Mouse (Mus musculus) embryonic fibroblast, embryonic 13.5 days (primary cell): ENCODE measurements at regions not wholly inside any gene's neighbourhood (a gene's known extent, or its start where the extent isn't known, plus 50 kb on each side); places are given as distances from the start of the nearest gene placed in this dataset.

Experiments
- H3K27ac ChIP-seq: 2 replicates; pipeline ENCODE4 v1.5.1; 2012; ENCODE audit warnings: low read length, control low read depth, inconsistent platforms; ENCODE audit not compliant: insufficient read depth
- H3K4me1 ChIP-seq: 2 replicates; pipeline ENCODE4 v1.6.1; 2011; ENCODE audit warnings: low read length; ENCODE audit not compliant: control insufficient read depth, insufficient read depth
- H3K4me3 ChIP-seq: 2 replicates; pipeline ENCODE4 v1.5.1; 2011; ENCODE audit warnings: mild to moderate bottlenecking, control low read depth, low read length; ENCODE audit not compliant: insufficient read depth
- CTCF ChIP-seq: IDR thresholded peaks from 2 replicates; pipeline ENCODE4 v1.5.1; 2011; ENCODE audit warnings: mild to moderate bottlenecking, control low read depth, low read length, moderate library complexity, borderline replicate concordance; ENCODE audit not compliant: insufficient read depth
- POLR2A ChIP-seq: IDR thresholded peaks from 2 replicates; pipeline ENCODE4 v1.6.1; 2011; ENCODE audit warnings: low read depth, mild to moderate bottlenecking, control low read depth, low read length, moderate library complexity

DNA sequence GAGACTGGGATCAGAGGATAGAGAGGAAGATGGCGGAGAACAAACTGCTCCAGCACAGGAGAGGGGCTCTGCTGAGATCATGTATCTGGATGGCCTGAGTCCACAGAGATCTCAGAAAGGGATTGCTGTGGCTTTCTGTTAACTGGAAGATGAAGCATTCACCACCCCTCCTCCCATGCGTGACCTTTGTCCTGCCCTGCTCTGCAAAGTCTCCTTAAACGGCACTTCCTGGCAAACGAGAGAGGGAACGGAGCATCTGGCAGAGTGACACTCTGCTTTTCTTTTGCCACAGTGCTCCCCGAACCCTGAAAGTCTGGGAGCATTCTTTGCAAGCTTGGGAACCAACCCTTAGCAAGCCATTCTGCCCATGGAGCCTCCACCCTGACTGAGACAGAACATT is 147.1 kb downstream of the Adamts15 start:
- no peak overlapping the region for H3K4me3 ChIP-seq
- no peak overlapping the region for H3K27ac ChIP-seq
- H3K4me1 ChIP-seq: no peaks in the 10 kb centered on the region
- TF ChIP-seq CTCF (no peak), POLR2A (no peak)

DNA sequence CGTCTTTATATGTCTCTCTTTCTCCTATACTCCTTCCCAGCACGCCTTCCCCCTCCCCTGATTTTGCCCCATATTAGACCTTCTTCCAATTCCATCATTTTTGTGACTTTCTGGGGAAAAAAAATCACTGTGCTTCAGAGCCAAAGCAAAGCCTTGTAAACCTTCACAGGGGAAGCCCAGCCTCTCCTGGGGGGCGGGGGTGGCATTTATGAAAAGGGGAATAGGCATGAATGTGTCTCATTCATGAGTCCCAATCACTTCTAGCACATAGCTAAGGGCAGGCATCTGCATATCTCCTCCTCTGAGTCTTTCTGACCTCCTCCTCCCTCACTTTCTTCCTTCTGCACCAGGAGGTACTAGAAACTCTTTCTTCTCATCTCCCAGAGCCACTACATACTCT is 149.8 kb downstream of the Adamts15 start:
- H3K4me1 ChIP-seq: no peaks in the 10 kb centered on the region
- no peak overlapping the region for H3K27ac ChIP-seq
- H3K4me3 ChIP-seq: no peak overlapping the region
- TF ChIP-seq CTCF (no peak), POLR2A (no peak)

DNA sequence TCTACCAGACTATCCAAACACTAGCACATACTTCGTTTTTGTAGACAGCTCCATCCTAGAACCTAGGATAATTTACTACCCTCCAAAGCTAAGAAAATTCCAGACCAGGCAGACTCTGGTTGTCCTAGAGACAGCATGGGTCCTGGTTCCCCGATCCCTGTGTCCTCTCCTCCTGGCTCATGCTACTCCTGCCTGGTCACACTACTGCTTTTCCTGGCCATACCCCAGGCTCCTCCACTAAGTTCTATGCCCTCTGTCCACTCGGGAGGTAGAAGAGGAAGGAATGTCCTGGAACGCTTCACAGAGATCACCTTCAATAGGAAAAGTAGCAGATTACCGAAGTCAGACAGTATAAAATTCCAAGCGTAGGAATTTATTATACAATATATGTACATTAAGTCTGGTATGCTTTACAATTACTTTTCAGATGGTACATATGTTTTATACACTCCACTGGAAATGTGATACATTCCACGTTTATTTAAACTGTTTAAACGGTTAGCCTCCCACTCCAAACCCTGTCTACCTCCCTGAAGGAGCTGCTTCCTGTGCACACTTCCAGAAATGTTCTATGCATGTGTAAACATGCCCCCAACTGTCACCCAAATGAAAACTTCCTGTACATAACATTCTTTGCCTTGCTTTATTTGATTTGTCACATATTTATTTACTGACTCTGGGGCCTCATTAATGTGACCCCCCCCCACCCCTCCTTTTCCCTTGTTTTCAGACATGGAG is 151.6 kb downstream of the Adamts15 start:
- no peak overlapping the region for H3K4me3 ChIP-seq
- no peak overlapping the region for H3K27ac ChIP-seq
- no peaks in the 10 kb centered on the region for H3K4me1 ChIP-seq
- TF ChIP-seq POLR2A (no peak), CTCF (no peak)

DNA sequence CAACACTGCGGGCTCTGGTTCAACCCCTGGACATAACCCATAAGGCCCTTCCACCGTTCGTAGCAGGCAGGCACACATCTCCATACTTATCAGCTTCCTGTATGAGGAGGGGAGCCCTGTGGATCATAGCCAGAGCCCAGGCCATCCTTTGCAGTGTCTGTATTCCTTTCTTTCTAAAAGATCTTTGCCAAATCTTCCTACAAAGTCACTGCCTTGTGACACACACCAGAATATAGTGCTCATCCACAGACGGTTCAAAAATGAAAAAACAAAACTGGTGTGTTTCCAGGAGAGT is 152.9 kb downstream of the Adamts15 start:
- Histone ChIP-seq H3K27ac (no peak overlapping the region), H3K4me1 (no peaks in the 10 kb centered on the region), H3K4me3 (no peak overlapping the region)
- TF ChIP-seq POLR2A (no peak), CTCF (no peak)

DNA sequence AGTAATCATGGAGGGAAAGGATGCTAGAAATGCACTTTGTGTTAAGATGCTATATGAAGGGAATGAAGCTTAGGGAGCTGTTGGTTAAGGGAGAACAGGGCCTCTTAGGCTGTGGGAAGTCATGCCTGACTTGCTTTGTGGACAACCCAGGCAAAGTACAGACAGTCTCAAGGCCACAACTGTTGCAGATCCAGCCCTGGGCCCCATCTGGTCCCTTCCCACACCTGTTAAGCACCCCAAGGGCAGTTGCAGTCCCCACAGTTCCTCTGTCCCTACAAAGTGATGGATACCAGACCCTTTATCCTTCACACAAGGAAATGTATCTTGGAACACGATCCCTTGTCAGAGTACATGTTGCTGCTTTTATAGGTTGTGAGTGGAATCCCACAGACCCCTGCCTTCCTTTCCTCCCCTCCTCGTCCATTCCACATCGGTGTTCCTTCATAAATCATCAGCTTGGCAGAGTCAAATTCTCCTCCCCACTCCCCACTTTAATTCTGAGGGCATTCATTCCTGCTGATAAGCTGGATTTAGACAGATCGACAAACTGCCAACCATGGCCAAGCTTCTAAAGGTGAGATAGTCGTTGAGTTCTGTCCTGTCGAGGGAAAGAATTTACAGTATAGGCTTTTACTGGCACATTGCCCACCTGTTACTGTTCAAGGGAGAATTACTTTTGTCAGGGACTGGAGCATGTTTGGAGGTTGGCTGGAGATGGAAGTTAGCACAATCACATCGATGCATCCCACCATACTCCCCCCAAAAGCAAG is 153.4 kb downstream of the Adamts15 start:
- TF ChIP-seq POLR2A: no peak
- no peak for TF ChIP-seq CTCF
- Histone ChIP-seq H3K4me1 (no peaks in the 10 kb centered on the region), H3K27ac (no peak overlapping the region), H3K4me3 (no peak overlapping the region)

DNA sequence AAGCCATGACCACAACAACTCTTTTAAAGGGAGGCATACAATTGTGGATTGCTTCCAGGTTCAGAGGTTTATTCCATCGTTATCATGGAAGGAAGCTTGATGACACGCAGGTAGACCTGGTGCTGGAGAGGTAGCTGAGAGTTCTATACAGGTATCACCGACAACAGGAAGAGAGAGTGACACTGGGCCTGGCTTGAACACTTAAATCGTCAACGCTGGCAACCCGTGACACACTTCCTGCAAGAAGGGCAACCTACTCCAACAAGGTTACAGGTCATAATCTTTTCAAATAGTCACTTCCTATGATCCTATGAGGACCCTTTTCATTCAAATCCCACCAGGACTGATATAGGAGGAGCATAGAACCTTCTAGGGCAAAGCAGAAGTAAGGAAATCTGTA is 155.6 kb downstream of the Adamts15 start:
- no peak for TF ChIP-seq POLR2A
- no peak for TF ChIP-seq CTCF
- Histone ChIP-seq H3K4me1 (no peaks in the 10 kb centered on the region), H3K27ac (no peak overlapping the region), H3K4me3 (no peak overlapping the region)

DNA sequence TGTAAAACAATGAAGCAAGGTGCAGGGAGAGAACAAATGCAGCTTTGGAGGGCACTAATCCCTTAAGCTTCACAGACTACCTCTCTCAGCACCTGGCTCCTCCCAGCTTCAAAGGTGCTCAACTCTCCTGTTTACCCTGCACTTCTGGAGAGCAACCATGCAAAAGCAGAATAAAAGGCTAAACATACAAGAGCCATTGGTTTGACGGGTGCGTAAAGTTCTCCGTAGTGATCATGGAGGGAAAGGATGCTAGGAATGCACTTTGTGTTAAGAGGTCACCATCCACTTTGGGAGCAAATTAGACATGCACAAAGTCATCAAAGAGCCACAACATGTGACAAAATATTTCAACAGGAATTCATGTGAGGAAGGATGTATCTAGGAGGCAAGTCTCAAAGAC is 156.1 kb downstream of the Adamts15 start:
- Histone ChIP-seq H3K4me1 (no peaks in the 10 kb centered on the region), H3K27ac (no peak overlapping the region), H3K4me3 (no peak overlapping the region)
- TF ChIP-seq POLR2A (no peak), CTCF (no peak)

DNA sequence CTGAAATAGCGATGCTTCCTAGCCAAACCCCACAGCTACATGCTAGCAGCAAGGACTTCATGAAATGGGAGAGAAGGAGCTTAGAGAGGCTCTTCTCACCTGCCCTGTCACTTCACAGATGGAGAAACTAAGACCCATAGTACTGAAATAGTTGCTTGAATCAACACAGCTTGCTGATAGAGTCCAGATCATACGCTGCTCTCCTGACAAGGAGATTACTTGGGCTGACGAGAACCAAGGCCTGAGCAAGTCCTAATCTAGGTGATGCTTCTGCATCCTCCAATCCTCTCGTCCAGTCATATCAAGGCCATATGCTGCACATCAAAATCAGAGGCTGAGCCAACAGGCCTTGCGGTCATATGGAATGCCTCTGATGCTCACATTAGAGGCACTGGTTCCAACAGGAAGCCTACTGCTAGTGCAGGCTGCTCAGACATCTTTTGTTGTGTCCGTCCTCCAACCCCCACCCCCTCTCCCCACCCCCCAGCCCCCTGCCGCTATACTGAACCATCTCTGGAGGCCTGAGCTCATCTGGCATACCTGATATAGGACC is 157.2 kb downstream of the Adamts15 start:
- TF ChIP-seq CTCF: no peak
- no peak for TF ChIP-seq POLR2A
- Histone ChIP-seq H3K27ac (no peak overlapping the region), H3K4me3 (no peak overlapping the region), H3K4me1 (no peaks in the 10 kb centered on the region)

DNA sequence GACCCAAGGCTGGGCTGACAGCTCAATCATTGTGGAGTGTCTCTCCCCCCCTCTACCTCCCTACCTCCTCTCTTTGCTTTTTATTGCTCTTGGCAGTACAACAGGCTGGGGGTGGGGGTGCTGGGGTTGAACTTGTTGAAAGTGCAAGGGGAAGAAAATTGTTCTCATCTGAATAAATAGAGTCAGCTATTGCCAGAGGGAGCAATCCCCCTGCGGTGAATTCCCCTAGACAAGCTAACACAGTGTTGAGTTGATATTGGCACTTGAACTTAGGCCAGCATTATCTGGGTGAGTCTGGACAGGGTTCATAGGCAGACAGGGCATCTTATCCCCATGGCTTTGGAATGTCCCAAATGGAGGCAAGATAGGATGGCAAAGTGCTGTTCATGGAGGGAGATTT is 159.3 kb downstream of the Adamts15 start:
- H3K4me3 ChIP-seq: no peak overlapping the region
- no peak overlapping the region for H3K27ac ChIP-seq
- H3K4me1 ChIP-seq: no peaks in the 10 kb centered on the region
- TF ChIP-seq POLR2A: no peak
- TF ChIP-seq CTCF: no peak

DNA sequence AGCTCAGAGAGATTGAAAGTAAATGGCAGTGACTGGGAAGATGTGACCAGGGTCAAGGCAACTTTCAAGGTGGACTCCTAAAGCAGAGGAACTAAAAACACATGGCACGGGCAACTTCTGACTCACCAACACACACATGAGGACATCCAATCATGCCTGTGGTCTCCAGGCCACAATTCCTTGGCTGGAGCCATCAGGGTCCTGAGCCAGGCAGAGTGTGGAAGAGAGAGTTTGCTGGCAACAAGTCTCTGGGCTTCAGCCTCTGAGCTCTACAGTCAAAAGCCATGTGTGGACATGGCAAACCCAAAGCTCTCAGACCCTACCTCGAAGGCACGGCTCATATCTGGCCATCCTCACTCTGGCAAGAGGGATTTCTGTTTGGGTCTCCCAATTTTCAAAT is 164.1 kb downstream of the Adamts15 start:
- no peak overlapping the region for H3K4me3 ChIP-seq
- TF ChIP-seq POLR2A (no peak), CTCF (no peak)
- H3K27ac ChIP-seq: no peak overlapping the region
- no peaks in the 10 kb centered on the region for H3K4me1 ChIP-seq
